Mouse (Mus musculus) testis, adult 2 months (tissue): ENCODE results near the gene Pak6.

Experiments used
- CTCF ChIP-seq: fragments of 200-500 bp; IDR thresholded peaks from 2 replicates; pipeline ENCODE4 v1.5.1; 2012; ENCODE audit warnings: low read depth, mild to moderate bottlenecking, inconsistent platforms, low read length, moderate library complexity; ENCODE audit not compliant: control insufficient read depth, insufficient read depth, insufficient replicate concordance
- POLR2A ChIP-seq: fragments of 200-500 bp; IDR thresholded peaks from 2 replicates; pipeline ENCODE4 v1.6.1; 2012; ENCODE audit warnings: low read depth, mild to moderate bottlenecking, inconsistent platforms, low read length, moderate library complexity; ENCODE audit not compliant: control insufficient read depth

GRCm38 (mm10) chr2:118646665-118647064, 16.4 kb upstream of the Pak6 start:
- TF ChIP-seq CTCF (no peak), POLR2A (no peak)
